Mouse (Mus musculus) E14TG2a.4 (cell line): Measurements from ENCODE around the gene Kmt5b.

Experiments
- CTCF ChIP-seq: conservative IDR thresholded peaks from 2 replicates; pipeline ENCODE4 v1.5.1; 2014; ENCODE audit warnings: low read length
- NANOG ChIP-seq: IDR thresholded peaks from 2 replicates; pipeline ENCODE4 v1.6.1; 2014; ENCODE audit warnings: borderline replicate concordance, low read length, mixed read lengths
- POU5F1 ChIP-seq: IDR thresholded peaks from 2 replicates; pipeline ENCODE4 v1.6.1; 2014; ENCODE audit warnings: low read length, borderline replicate concordance

- TF ChIP-seq CTCF (no peak), POU5F1 (no peak), NANOG (no peak)
Observed at GRCm38 (mm10) chr19:3857220-3857619, 90.0 kb downstream of the Kmt5b start.
